In the genomic region with DNA sequence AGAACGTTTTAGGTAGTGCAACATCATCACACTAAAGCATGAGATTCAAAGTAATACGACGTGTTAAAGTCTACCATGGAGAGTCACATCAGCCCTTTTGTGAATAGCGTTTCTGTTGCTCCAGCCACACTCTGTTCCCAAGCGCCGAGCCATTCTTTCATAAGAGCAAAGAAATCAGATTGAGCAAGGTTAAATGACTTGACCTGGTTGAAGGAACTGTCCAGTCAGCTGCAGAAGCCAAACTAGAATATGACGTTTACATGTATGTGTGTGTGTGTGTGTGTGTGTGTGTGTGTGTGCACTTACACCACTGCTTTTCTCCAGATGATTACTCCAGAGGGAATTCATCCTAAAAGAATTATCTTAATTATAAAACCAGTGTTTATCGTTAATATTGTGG, we compare ENCODE assay signal across 22 mouse cellular contexts.
"Had no signal": no experiment of that assay in that cellular context is flagged by ENCODE, and none has a peak within 500 bp of the region (broad histone marks: within the 10 kb centered on the region; RNA-seq: fewer than 3 reads in every experiment).

No protein-coding gene starts in this region.

- ATAC-seq: liver, postnatal 0 days; midbrain, embryonic 16.5 days had no signal

- H3K4me1 ChIP-seq: liver, embryonic 13.5 days; liver, embryonic 15.5 days; neural tube, embryonic 15.5 days had no signal

- H3K4me3 ChIP-seq: liver, embryonic 13.5 days; liver, embryonic 15.5 days; lung, embryonic 15.5 days; midbrain, embryonic 10.5 days; midbrain, embryonic 12.5 days; myocyte; neural tube, embryonic 13.5 days; neural tube, embryonic 15.5 days had no signal

- H3K27me3 ChIP-seq: liver, embryonic 13.5 days; liver, embryonic 15.5 days; lung, embryonic 15.5 days; midbrain, embryonic 12.5 days; neural tube, embryonic 13.5 days; neural tube, embryonic 15.5 days had no signal

- DNase-seq: liver, embryonic 13.5 days; liver, postnatal 0 days; lung, postnatal 14 days; midbrain, embryonic 14.5 days; retina, postnatal 1 day; right cerebral cortex, adult 18-20 months; right cerebral cortex, postnatal 25 days; right cerebral cortex, postnatal 4 days; spleen, adult 18-20 months; thymus, adult 18-20 months; thymus, postnatal 14 days; thymus, postnatal 36 days had no signal

- H3K9ac ChIP-seq: liver, embryonic 13.5 days; liver, embryonic 15.5 days; liver, postnatal 0 days; lung, embryonic 15.5 days; midbrain, embryonic 12.5 days; neural tube, embryonic 13.5 days; neural tube, embryonic 15.5 days had no signal

- H3K4me2 ChIP-seq: liver, embryonic 11.5 days; liver, embryonic 13.5 days; liver, embryonic 15.5 days; lung, embryonic 15.5 days; midbrain, embryonic 12.5 days; neural tube, embryonic 13.5 days; neural tube, embryonic 15.5 days had no signal

- H3K27ac ChIP-seq: liver, embryonic 13.5 days; liver, embryonic 15.5 days; macrophage; midbrain, embryonic 10.5 days; midbrain, embryonic 12.5 days; neural tube, embryonic 13.5 days; neural tube, embryonic 15.5 days had no signal

- H3K9me3 ChIP-seq: liver, embryonic 13.5 days; liver, embryonic 15.5 days; lung, embryonic 15.5 days; midbrain, embryonic 10.5 days; midbrain, embryonic 12.5 days; neural tube, embryonic 13.5 days; neural tube, embryonic 15.5 days had no signal

- H3K36me3 ChIP-seq: liver, embryonic 13.5 days; liver, embryonic 15.5 days; lung, embryonic 15.5 days; midbrain, embryonic 10.5 days; midbrain, embryonic 12.5 days; neural tube, embryonic 13.5 days; neural tube, embryonic 15.5 days had no signal
